Mouse (Mus musculus) kidney, embryonic 14.5 days (tissue): ENCODE data around the gene Cysrt1. TPM values are rescaled to one million over a fixed set of nuclear protein-coding genes. Genes with fewer than 3 reads are reported as not detected.
"Not testable (repeated sequence)": the region's sequence is repeated elsewhere in the genome, so short reads cannot be mapped to it uniquely, and the experiment has no call there.

Source experiments
- ATAC-seq: fragments of 200-750 bp; cut with Nextera tagmentation; 2 replicates; pipeline ENCODE4 v1.8.0; 2017; ENCODE audit warnings: moderate number of reproducible peaks, mild to moderate bottlenecking, moderate TSS enrichment, moderate library complexity; ENCODE audit not compliant: low FRiP score, low TSS enrichment
- H3K27ac ChIP-seq: fragments of 300-500 bp; sonication (generic); 2 replicates; pipeline ENCODE4 v1.5.1; 2014; ENCODE audit warnings: low read depth, mild to moderate bottlenecking, low read length, moderate library complexity, mixed read lengths
- H3K27me3 ChIP-seq: fragments of 300-500 bp; sonication (generic); 2 replicates; pipeline ENCODE4 v1.6.1; 2014; ENCODE audit warnings: mild to moderate bottlenecking, low read length; ENCODE audit not compliant: control insufficient read depth, insufficient read depth
- H3K36me3 ChIP-seq: fragments of 300-500 bp; sonication (generic); 2 replicates; pipeline ENCODE4 v1.6.1; 2014; ENCODE audit warnings: low read length, mixed read lengths; ENCODE audit not compliant: control insufficient read depth, insufficient read depth
- H3K4me1 ChIP-seq: fragments of 300-500 bp; sonication (generic); 2 replicates; pipeline ENCODE4 v1.6.1; 2014; ENCODE audit warnings: low read length, mixed read lengths; ENCODE audit not compliant: control insufficient read depth, insufficient read depth
- H3K4me2 ChIP-seq: fragments of 300-500 bp; sonication (generic); replicated peaks from 2 replicates; pipeline ENCODE4 v1.6.1; 2014; ENCODE audit warnings: low read depth, mild to moderate bottlenecking, low read length
- H3K4me3 ChIP-seq: fragments of 300-500 bp; sonication (generic); 2 replicates; pipeline ENCODE4 v1.5.1; 2014; ENCODE audit warnings: mild to moderate bottlenecking, low read length
- H3K9ac ChIP-seq: fragments of 300-500 bp; sonication (generic); 2 replicates; pipeline ENCODE4 v1.6.1; 2014; ENCODE audit warnings: low read depth, mild to moderate bottlenecking, low read length, moderate library complexity
- H3K9me3 ChIP-seq: fragments of 300-500 bp; sonication (generic); 2 replicates; pipeline ENCODE4 v1.6.1; 2016; ENCODE audit warnings: low read length; ENCODE audit not compliant: control insufficient read depth
- WGBS: fragments of 180-500 bp; shearing (Covaris S2); extraction: QIAGEN DNeasy Blood & Tissue Kit; methylation state at CpG from one replicate; pipeline ENCODE4 v1.1.7; 2014; 5-methylcytosine and 5-hydroxymethylcytosine counted together
- polyA plus RNA-seq: library from polyadenylated mRNA; unstranded; fragments of >200 nt; fragmentation: Nextera tagmentation; extraction: Ambion mirVana; gene quantifications from 2 replicates; pipeline ENCODE4 v1.2.1, GENCODE M21; 2014

Gene Cysrt1
- polyA plus RNA-seq, 1 experiment from 2014 or later = not detected

- H3K9ac ChIP-seq = peak overlapping the region; percentile 37; the same call in 1 of the 2 replicates
These were observed 19.6 kb upstream of the Cysrt1 start for GRCm38 (mm10) chr2:25261870-25262269.

GRCm38 (mm10) chr2:25258887-25259286, 16.6 kb upstream of the Cysrt1 start:
- H3K4me2 ChIP-seq = no peak overlapping the region
- no peaks in the 10 kb centered on the region for H3K36me3 ChIP-seq
- H3K27ac ChIP-seq = no peak overlapping the region
- H3K9ac ChIP-seq = no peak overlapping the region
- H3K9me3 ChIP-seq = no peaks in the 10 kb centered on the region
- no peak overlapping the region for H3K4me3 ChIP-seq
- 64% methylated on average over 2 of the region's 2 CpGs for WGBS
- H3K27me3 ChIP-seq = peaks cover 10% of the 10 kb centered on the region
- H3K4me1 ChIP-seq = peaks cover 18% of the 10 kb centered on the region
- no peak for ATAC-seq

More at GRCm38 (mm10) chr2:25261870-25262269, 19.6 kb upstream of the Cysrt1 start:
- H3K36me3 ChIP-seq = no peaks in the 10 kb centered on the region
- H3K4me1 ChIP-seq = peaks cover 14% of the 10 kb centered on the region
- H3K27ac ChIP-seq = no peak overlapping the region; the same call in 1 of the 2 replicates
- H3K9me3 ChIP-seq = no peaks in the 10 kb centered on the region
- 52% methylated on average over 12 of the region's 12 CpGs for WGBS
- H3K4me2 ChIP-seq = peak overlapping the region; percentile 99
- peak overlapping the region; percentile 78 for H3K4me3 ChIP-seq
- no peak; the same call in 1 of the 2 replicates for ATAC-seq
- H3K27me3 ChIP-seq = peaks cover 14% of the 10 kb centered on the region

- not testable (repeated sequence) for ATAC-seq, H3K4me3 ChIP-seq, H3K9me3 ChIP-seq, H3K27me3 ChIP-seq, H3K36me3 ChIP-seq, H3K27ac ChIP-seq, H3K9ac ChIP-seq, H3K4me2 ChIP-seq
- WGBS = 87% methylated on average over 5 of the region's 5 CpGs
- peaks cover 12% of the 10 kb centered on the region for H3K4me1 ChIP-seq
These were observed 15.0 kb upstream of the Cysrt1 start for GRCm38 (mm10) chr2:25257250-25257649.

- H3K9me3 ChIP-seq = not testable (repeated sequence)
- 61% methylated on average over 10 of the region's 12 CpGs for WGBS
These were observed 14.3 kb upstream of the Cysrt1 start for GRCm38 (mm10) chr2:25256443-25257109.

GRCm38 (mm10) chr2:25255284-25255779, 13.1 kb upstream of the Cysrt1 start, which contains the start of gene Tmem203:
Tmem203 (plus strand) TSS chr2:25255439.
- ATAC-seq = peak; percentile 92
- H3K9me3 ChIP-seq = no peaks in the 10 kb centered on the region
- peak within 1 kb of the TSS; percentile 87 for H3K4me3 ChIP-seq
- WGBS = under 1% methylated on average over 39 of the region's 39 CpGs
- H3K4me2 ChIP-seq = peak within 1 kb of the TSS; percentile 95
- H3K27me3 ChIP-seq = no peaks in the 10 kb centered on the region
- H3K9ac ChIP-seq = peak within 1 kb of the TSS; percentile 73
- peak within 1 kb of the TSS; percentile 63 for H3K27ac ChIP-seq
- peaks cover 12% of the 10 kb centered on the region for H3K4me1 ChIP-seq
- H3K36me3 ChIP-seq = peaks cover 19% of the 10 kb centered on the region

More at GRCm38 (mm10) chr2:25256443-25257109, 14.3 kb upstream of the Cysrt1 start:
- Histone ChIP-seq H3K9ac (peak overlapping the region; percentile 73; the same call in 1 of the 2 replicates), H3K4me2 (peak overlapping the region; percentile 95), H3K4me1 (peaks cover 12% of the 10 kb centered on the region), H3K4me3 (peak overlapping the region; percentile 87)
- not testable (repeated sequence) for H3K27ac ChIP-seq, H3K36me3 ChIP-seq, H3K27me3 ChIP-seq, ATAC-seq

- Histone ChIP-seq H3K9ac (no peak overlapping the region), H3K27ac (no peak overlapping the region), H3K4me3 (no peak overlapping the region), H3K27me3 (no peaks in the 10 kb centered on the region), H3K36me3 (peaks cover 45% of the 10 kb centered on the region), H3K4me2 (no peak overlapping the region), H3K4me1 (peaks cover 12% of the 10 kb centered on the region), H3K9me3 (no peaks in the 10 kb centered on the region)
- ATAC-seq = no peak
- WGBS = 97% methylated on average over 1 of the region's 1 CpGs
These were observed 10.1 kb upstream of the Cysrt1 start for GRCm38 (mm10) chr2:25252331-25252730.

- no peak within 1 kb of the TSS for H3K9ac ChIP-seq
- H3K9me3 ChIP-seq = no peaks in the 10 kb centered on the region
- no peak within 1 kb of the TSS for H3K4me2 ChIP-seq
- H3K4me3 ChIP-seq = no peak within 1 kb of the TSS
- H3K4me1 ChIP-seq = peaks cover 7% of the 10 kb centered on the region; the same call in 1 of the 2 replicates
- 88% methylated on average over 10 of the region's 10 CpGs for WGBS
- H3K27ac ChIP-seq = no peak within 1 kb of the TSS
- ATAC-seq = no peak
- H3K36me3 ChIP-seq = peaks cover 50% of the 10 kb centered on the region
- peaks cover 10% of the 10 kb centered on the region; the same call in 1 of the 2 replicates for H3K27me3 ChIP-seq
These were observed 4.2 kb upstream of the Cysrt1 start, which contains the start of gene AL732309.1 for GRCm38 (mm10) chr2:25246183-25247072. AL732309.1 (minus strand) TSS chr2:25246863.

- no peak overlapping the region for H3K27ac ChIP-seq
- H3K27me3 ChIP-seq = peaks cover 10% of the 10 kb centered on the region; the same call in 1 of the 2 replicates
- no peak for ATAC-seq
- H3K4me3 ChIP-seq = no peak overlapping the region
- peaks cover 12% of the 10 kb centered on the region; the same call in 1 of the 2 replicates for H3K4me1 ChIP-seq
- no peak overlapping the region for H3K9ac ChIP-seq
- 91% methylated on average over 4 of the region's 4 CpGs for WGBS
- H3K36me3 ChIP-seq = peaks cover 30% of the 10 kb centered on the region
- H3K4me2 ChIP-seq = no peak overlapping the region
- H3K9me3 ChIP-seq = no peaks in the 10 kb centered on the region
These were observed 1.9 kb upstream of the Cysrt1 start for GRCm38 (mm10) chr2:25244144-25244543.
